Mouse (Mus musculus) left cerebral cortex, adult 9 months (tissue): ENCODE data around the gene Sumf1.

ENCODE experiments used
- DNase-seq, 2 experiments: peaks; one replicate each; pipeline ENCODE4 v3.0.0; 2022; ENCODE audit warnings: low spot score in 2 of 2

The Sumf1 gene

DNA sequence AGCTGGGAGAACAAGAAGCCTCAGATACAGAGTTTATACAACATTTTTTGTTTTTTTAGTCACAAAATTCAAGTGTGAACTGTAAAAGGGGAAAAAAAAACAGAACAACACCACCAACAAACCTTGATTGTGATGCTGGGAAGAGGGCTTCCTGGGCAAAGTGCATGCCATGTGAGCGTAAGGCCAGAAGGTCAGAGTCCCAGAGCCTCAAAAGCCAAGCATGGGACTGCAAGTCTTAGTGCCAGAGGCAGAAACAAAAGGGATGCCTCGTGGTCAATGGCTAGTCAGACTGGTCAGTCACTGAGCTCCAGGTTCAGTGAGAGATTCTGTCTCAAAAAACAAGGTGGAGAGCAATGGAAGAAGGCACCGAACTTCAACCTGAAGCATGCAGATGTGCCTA, 92.7 kb downstream of the Sumf1 start:
- no peak for DNase-seq

GRCm38 (mm10) chr6:108091296-108091695, 94.1 kb downstream of the Sumf1 start:
- DNase-seq = no peak

- no peak for DNase-seq
Measured at GRCm38 (mm10) chr6:108075857-108076256, 109.5 kb downstream of the Sumf1 start.

- DNase-seq = peak; percentile 56 to 62
Measured at GRCm38 (mm10) chr6:108074624-108075023, 110.8 kb downstream of the Sumf1 start.

DNA sequence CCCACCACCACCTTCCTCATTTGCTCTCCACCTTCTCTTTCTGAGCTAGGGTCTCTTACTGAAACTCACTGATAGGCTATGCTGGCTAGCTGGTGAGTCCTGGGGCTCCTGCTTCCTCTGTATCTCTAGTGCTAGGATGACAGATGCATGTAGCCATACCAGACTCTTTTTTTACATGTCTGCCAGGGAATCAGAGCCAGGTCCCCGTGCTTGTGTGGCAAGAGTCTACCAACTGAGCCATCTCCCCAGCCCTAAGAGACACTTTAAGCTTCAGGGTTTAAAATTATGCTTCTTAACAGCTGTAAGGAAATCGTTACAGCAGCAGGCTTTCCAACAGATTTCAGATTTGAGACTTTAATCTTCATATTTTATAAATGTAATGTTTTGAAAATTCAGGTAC, 111.5 kb downstream of the Sumf1 start:
- no peak for DNase-seq

DNA sequence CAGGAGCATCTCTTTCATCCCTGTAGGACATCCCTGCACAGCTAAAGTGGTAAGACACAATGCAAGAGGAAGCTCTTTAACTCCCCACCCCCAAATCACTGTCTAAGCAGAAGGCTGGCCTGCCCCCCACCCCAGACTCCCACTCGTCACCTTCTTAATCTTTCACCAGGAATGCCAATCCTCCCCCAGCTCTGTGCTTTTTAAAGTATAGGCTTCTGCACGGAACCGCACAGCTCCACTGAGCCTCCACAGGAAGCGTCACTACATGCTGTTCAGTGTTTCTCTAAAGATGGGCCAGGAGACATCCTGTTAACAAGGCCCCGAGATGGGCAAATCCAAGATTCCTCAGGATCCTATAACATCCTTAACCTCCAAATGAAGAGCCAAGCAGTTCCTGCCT, 112.3 kb downstream of the Sumf1 start:
- DNase-seq = peak; percentile 50 to 59

GRCm38 (mm10) chr6:108070947-108071346, 114.4 kb downstream of the Sumf1 start:
- DNase-seq = no peak

DNA sequence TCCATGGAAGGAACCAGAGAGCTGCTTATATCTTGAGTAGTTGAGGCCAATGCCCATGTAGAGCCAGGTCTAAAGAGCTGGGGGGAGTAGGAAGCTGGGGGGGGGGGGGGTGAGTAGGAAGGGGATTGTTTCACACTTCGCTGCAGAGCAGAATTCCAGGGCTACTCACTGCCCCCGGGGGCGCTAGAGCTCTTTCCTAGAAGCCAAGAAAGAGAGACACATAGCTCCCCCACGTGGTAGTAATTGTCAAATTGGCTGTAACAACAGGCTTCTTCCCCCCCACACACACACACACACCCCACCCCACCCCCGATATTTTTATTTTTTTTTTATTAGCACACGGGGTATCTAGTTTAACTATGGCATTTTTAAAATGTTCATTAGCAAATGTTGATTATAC, 119.8 kb downstream of the Sumf1 start:
- DNase-seq = peak; percentile 62 to 87

DNA sequence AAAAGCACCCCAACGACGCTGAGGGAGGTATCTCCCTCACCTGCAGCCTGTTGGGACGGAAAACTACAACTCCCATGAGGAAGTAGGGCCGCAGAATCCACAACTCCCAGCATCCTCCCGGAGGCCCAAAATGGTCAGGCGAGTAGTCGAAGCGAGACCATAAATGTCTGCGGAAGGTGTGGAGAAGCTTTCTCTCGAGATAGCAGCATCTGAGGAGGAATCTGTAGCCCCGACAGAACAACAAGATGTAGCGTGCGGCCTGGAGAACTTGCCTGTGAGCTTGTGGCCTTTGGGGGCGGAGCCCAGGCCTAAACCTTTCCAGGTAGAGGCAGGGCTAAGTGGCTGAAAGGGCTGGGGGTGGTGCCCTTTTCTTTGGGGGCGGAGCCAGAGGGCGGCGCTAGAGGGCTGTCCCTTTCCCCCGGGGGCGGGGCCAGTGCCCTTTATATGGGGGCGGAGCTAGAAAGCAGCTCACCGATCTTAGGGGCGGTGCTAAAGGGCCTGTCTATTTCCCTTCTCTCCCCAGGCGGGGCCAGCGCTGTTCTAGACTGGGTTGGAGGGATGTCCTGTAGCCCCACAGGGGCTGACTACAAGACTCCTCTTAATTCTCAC, 120.4 kb downstream of the Sumf1 start, which contains the start of gene Setmar:
TSS of gene Setmar (plus strand) at position 128 of the 609 bp plus-strand sequence.
- DNase-seq = peak; percentile 90 to 96

- DNase-seq = no peak
Measured at GRCm38 (mm10) chr6:108061121-108061520, 124.3 kb downstream of the Sumf1 start.

DNA sequence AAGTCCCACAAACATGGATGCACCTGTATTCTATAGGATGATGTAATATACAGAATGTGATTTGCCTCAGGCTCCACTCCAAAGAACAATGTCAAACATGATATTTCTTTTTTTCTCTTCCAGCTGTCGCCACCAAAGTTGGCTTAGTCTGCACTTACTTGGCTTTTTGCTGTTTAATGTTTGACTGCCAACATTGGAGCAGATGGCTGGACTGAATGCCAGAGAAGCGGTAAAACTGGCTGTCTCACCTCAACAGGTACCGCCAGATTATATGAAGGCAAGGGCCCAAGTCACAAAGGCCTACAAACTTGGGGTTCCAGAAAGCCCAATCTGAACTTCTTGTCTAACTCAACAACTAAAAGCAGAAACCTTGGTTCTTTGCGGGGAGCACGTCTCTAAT, 127.3 kb downstream of the Sumf1 start:
- no peak for DNase-seq

DNA sequence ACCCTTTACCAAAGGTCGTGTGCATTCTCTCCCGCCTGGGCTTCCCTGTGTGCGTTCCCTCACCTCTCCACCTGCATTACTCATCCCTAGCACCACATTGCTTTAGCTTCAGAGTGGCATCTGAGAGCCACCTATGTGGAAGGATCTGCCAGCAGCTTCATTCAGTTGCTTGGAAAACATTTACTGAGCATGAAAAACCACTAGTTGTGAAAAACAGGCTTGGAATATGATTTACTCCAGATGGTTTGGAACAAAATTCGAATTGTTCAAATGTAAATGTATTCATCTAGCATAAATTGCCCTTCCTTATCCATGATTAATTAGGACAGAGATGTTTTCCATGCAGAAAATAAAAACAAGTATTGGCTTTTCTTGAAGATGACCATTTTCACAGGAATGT, 128.0 kb downstream of the Sumf1 start:
- no peak for DNase-seq
